Mouse (Mus musculus): ENCODE measurements around the gene Ltbr.
A peak's percentile ranks its signal among the peaks of the same experiment; 100 is the strongest.
"Not testable (repeated sequence)": the region's sequence is repeated elsewhere in the genome, so short reads cannot be mapped to it uniquely, and the experiment has no call there.

The Ltbr gene

GRCm38 (mm10) chr6:125267469-125267868, 46.2 kb downstream of the Ltbr start:
- DNase-seq: no peak

DNA sequence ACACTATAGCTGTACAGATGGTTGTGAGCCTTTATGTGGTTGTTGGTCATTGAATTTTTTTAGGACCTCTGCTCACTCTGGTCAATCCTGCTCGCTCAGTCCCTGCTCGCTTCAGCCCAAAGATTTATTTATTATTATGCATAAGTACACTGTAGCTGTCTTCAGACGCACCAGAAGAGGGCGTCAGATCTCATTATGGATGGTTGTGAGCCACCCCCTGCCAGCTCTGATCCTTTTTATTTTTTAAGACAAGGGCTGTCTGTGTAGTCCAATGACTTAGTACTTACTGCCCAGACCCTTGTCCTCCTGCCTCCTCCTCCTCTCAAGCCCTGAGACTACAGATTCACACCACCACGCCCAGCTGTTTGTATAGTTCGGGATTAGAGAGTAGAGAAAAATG, 47.1 kb downstream of the Ltbr start:
- DNase-seq: not testable (repeated sequence)

- DNase-seq: no peak
These were observed 47.6 kb downstream of the Ltbr start for GRCm38 (mm10) chr6:125266091-125266490.

DNA sequence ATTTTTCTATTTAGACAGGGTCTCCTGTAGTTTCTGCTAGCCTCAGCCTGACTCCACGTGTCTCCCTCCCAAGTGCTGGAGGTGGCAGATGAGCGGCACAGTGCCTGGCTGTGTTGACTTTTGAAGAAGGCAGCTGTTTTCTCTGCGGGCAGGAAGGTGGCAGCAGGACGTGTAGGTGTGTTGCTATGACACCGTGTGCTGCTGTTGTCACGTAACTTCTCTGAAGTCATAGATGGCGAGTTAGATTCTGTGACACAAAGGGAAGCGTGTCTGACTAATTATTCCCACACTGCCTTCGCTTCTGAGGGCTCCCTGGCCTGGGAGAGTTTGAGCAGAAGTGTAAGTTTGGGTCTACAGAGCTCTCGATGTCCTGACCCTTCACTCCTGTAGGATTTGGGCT, 48.4 kb downstream of the Ltbr start:
- DNase-seq: peak; percentile 78

GRCm38 (mm10) chr6:125264219-125264618, 49.5 kb downstream of the Ltbr start:
- no peak for DNase-seq

- no peak for DNase-seq
These were observed 53.6 kb downstream of the Ltbr start for GRCm38 (mm10) chr6:125260006-125260555.
